Mouse (Mus musculus) layer of hippocampus, adult 9-11 months (tissue): Measurements from ENCODE around the gene Dnpep.

Experiments
- DNase-seq: peaks from one replicate; pipeline ENCODE4 v3.0.0; 2022

Dnpep gene

DNA sequence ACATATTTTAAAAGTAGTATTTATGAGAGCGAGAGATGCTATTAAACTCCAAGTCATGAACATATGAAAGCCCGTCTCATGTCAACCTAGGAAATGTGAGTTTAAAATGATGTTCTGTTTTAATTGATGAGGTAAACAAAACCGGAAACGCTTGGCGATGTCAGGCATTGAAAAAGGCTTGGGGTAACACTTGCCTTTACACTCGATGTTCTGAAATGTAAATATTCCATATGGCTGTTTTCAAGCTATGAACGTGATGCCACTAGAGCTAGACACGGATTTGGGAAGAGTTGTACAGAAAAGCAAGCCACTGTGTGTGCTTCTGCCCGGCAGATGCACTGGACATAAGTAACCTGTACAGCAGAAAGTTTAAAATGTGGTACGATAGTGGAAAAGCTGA is 1.4 kb upstream of the Dnpep start:
- DNase-seq = no peak

DNA sequence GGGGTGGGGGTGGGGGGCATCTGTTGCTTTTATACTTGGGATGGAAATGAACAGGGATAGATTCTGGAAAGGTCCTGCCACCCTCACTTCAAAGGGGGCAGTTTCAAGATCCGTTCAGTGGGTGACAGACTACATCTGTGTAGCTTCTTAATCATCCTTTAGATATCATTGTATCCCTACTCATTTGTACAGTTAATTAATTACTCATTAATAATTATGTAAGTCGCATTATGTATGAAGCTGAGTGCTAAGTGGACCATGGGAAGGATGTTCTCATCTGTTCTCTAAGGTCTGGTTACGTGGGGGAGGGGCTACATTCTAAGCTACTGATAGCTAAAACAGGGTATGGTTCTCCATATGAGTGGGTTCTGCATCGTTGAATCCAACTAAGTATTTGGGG is 946 bp upstream of the Dnpep start:
- no peak for DNase-seq

DNA sequence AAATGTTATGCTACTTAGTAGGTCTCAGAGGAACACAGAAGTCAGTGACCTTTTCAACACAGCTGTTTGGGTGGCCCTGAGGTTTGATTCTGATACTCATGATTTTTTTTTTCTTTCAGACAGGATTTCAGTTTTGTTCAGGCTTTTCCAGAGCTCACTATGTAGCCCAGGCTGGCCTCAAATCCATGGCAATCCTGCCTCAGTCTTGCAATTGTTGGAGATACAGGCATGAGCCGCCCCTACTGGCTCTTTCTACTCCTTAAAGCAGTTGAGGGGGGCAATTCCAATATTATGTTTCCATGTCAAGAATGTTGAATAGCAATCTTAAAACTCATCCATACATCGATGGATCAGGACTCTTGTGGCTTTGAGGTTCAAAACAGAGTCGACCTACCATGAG is 511 bp upstream of the Dnpep start:
- DNase-seq = no peak

GRCm38 (mm10) chr1:75316861-75317240 is 939 bp downstream of the Dnpep start:
- DNase-seq = peak; percentile 83

DNA sequence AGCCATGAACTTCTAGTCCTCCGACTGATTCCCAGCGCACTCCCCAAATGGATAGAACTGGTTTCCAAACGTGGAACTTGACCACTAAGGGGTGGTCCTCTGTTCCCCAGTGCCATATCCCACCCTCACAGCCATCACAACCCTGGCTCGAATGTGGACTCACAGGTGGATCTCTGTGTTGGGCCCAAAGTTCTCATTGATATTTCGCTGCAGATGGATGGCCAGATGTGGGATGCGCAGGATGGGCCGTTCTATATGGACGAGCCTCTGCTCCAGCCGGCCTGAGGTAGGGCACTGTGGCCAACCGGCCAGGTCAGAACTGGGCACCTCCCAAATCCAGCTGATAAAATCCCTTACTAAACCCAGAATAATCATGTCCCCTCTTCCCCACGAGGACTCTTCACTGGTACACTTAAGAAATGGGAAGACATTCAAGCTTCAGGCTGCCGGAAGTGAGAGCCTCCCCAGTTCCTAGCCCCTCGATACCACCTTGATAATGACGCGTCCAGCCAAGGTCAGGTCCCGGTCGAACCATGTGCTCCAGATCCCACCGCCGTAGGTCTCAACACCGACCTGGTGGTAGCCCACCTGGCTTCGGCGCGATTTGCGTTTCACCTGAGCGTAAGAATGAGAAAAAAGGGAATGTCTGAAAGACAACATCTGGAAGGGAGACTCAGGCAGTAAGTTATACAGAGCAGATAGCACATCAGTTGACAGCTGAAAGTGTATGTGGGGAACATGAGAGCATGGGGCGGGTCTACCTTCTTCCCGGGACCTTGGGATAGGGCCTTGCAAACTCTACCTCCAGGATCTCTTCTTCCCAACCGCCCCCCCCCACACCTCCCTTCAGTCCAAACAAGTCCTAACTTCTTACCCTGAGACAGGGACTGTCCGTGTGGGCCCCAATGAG is 2.1 kb downstream of the Dnpep start:
- no peak for DNase-seq

- no peak for DNase-seq
Measured at GRCm38 (mm10) chr1:75315011-75315410, 2.8 kb downstream of the Dnpep start.

GRCm38 (mm10) chr1:75311694-75312093 is 6.1 kb downstream of the Dnpep start:
- no peak for DNase-seq

DNA sequence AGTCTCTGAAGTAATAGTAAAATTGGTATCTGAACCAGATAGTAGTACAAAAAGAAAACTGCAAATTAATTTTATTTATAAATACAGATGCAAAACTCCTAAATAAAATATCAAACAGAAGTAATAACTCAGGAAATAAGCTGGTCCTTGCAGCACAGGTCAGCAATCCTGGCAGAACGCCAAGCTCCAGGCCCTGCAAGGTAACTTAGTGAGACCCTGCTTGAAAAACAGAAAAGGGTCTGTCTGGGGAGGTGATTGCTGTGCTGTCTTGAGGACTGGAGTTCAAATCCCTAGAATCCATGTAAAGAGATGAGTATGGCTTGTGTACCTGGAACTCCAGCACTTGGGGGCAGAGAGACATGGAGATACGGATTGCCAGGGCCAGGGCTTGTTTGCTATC is 13.1 kb downstream of the Dnpep start:
- DNase-seq = no peak

DNA sequence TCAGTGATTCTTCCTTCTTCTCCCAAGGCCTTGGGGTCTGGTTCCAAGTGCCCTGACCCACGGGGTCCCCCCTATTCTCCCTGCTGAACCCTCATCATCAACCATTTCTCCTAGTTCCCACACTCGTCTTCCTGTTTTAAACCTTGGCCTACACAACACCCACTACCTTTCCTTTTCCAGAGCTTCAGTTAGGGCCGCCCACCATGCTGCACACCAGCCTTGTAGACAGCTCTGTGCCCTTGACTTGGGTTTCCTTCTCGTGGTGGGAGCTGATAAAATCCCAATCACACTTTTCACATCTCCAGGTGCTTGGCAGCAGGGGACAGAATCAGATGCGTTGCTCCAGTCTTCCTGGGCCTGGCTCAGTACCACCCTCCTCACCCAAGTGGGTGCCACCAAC is 23.5 kb downstream of the Dnpep start:
- no peak for DNase-seq

DNA sequence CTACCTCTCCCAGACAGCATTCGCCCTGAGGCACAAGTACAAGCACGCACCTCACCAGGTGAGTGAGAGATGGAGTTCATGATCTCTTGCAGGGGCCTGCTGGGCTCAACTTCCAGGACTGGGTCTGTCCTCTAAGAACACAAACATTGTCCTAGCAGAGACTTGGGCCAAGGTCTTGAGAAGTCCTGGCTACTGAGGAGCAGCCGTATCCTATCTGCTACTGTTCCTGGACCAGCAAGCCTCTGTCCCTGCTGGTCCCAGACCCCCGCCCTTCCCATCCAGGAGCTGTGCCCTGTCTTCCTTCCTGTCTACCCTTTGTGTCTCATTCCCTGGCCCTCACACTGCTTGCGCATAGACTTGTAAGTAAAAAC is 24.5 kb downstream of the Dnpep start:
- DNase-seq = no peak

GRCm38 (mm10) chr1:75292476-75293330 is 25.1 kb downstream of the Dnpep start:
- no peak for DNase-seq

DNA sequence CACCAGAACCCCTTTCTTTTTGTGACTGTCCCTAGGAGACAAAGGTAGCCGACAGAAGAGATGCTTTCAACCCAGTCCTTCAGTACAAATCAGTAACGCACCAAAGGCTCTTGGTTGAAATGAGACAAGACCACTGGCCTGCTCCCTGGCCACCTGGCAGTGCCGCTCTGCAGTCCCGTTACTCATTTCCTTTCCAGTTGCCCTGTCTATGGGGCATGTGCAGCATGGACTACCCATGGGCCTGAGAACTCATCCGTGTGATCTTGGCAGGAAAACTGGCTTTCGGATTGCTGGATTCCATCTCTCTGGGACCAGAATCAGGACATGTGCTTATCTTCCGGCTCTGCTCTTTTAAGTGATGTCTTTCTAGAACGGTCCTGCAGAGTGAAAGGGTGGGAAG is 26.5 kb downstream of the Dnpep start:
- DNase-seq = no peak

- DNase-seq = peak; percentile 61
Measured at GRCm38 (mm10) chr1:75290582-75290981, 27.2 kb downstream of the Dnpep start.

DNA sequence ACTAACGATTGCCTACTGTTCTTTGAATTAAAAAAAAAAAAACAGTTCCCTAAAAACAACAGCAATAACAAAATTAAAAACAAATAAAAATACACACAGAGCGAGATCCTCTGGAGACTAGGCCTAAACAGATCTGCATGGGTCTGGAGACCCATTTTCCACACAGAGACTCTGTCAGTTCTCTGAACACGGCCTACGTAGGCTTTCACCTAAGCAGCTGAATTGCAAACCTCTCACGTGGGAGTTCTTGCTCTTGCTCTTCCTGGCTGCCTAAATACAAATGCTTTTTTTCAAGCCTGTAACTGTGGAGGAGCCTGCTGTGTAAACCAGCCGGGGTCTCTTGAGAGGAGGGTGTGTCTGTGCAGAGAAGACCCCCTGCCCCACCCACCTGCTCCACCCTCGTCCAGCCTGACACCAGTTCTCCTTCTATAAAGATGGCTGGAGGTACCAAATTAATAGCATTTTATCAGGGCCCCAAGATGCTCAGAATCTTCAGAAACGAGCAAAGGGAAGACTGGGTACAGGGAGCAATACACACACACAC is 27.8 kb downstream of the Dnpep start:
- no peak for DNase-seq

DNA sequence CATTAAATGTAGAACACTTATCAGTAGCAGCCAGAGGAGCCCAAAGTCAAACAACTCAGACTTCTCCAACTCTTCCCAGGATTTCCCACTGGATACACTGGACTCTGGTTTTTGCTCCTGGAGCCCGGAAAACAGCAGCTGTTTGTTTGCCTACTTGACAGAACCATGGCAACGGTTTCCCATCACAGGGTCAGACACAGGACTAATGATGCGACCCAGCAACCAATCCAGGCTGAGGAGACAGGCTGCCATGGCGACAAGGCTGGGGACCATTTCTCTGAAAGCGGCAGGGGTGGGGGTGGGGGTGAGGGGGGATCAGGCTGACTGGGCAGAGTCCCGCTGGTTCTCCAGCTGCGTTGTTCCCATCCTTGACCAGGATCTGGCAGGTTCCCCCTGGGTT is 28.4 kb downstream of the Dnpep start:
- peak; percentile 63 for DNase-seq

DNA sequence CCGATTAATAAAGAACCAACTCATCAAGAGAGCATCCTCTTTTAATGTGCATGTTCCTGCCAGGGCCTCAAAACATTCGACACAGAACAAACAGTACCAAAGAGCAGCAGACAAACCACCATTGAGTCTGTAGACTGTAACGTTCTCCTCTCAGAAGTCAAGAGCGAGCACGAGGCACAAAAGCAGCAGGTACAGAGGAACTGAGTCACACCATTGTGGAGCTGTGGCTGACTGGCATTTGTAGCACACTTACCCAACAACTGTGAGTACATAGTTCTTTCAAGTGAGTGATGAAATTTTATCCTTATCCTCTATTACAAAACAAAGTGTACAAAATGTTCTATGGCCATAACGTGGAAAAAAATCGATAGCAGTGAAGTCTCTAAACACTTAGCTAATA is 32.9 kb downstream of the Dnpep start:
- no peak for DNase-seq

DNA sequence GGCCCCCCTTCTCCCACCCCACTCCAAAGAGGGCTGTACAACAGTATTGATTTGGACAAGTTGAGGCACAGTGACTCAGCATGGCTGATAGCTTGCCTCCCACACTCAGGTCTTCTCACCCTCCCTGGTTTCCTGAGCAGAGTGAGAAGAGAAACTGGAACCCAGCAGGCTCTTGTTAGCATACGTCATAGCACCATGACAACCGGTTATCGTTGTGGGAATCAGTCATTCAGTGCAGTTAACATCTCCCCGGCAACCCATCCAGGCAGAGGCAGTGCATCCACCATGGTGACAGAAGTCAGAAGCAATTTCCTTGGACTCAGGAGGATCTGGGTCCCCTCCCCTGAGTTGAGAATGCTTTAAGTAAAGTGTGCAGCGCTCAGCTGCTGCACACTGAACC is 34.8 kb downstream of the Dnpep start:
- peak; percentile 52 for DNase-seq

DNA sequence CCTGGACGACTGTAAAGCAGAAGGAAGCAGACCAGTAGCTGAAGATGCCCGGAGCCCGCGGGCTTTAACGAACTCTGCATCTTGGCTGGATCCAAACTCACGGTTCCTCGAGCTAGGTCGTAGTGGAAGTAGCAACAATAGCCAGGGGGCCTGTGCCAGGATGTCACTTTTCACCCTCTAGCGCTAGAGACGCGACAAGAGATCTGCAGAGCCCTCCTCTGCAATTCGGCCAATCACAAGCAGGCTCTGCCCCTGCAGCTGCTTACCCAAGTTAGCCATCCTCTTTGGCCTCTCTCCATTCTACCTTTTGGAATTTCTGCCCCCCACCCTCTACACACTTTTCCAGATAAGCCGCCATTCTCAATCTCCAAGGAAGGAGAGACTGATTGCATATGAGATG is 39.6 kb downstream of the Dnpep start, which contains the start of gene Resp18:
Gene Resp18, minus strand, starts transcription at position 188 of the 400 bp plus-strand sequence.
- DNase-seq = no peak

DNA sequence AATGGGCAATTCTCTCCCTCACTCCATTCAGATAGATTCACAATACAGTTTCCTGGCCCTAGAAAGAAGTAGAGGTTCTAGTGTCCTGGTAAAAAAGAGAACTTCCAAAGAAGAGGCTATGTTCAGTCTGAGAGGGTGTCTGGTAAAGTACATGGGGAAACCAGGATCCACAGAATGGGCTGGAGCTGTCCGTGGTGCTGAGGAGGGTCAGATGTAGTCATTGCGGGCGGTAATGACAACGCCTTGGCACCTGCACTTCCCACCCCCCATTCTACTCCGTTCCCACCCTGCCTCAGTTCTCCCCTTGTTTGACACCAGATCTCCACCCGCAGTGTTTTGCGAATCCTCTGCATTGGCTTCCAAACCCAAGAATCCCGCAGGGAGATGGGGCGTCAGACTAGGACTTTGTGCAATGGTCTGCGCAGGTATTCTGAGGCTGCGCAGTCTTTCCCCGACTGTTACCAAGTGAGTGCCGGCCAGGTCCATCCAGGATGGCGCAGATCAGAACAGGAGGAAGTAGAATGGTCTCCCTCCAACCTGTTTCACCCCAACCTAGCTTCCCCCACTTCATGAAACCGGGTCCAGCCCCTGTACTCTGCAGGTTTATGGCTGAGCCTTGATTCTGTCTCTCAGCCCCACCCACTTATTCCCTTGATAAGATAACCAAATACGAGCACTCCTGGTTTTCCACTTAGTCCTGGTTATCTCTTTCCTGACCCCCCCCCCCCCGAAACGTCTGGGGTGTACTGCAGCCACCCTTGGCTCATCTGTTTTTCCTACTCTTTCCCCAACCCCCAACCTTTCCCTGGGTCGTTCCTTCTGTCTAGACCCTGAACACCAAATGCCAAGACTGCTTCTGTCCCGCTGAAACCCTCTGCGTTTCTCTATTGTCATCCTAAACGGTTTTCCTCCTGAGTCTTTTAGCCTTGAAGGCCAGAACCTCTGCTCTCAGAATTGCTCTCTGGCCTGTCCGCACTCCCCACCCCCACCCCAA is 40.3 kb downstream of the Dnpep start:
- DNase-seq = no peak

- DNase-seq = peak; percentile 84
Measured at GRCm38 (mm10) chr1:75264091-75264880, 53.5 kb downstream of the Dnpep start, which contains the start of gene Ptprn. TSS of gene Ptprn (minus strand) at chr1:75264502.
